Mouse (Mus musculus) kidney, embryonic 15.5 days (tissue): ENCODE measurements around the gene Kdm4a. TPM values are rescaled to one million over a fixed set of nuclear protein-coding genes. Genes with fewer than 3 reads are reported as not detected.

Experiments used
- ATAC-seq: fragments of 200-750 bp; cut with Nextera tagmentation; replicated peaks from 2 replicates; pipeline ENCODE4 v1.8.0; 2017; ENCODE audit warnings: moderate TSS enrichment; ENCODE audit not compliant: low FRiP score
- H3K27ac ChIP-seq: fragments of 300-500 bp; sonication (generic); 2 replicates; pipeline ENCODE4 v1.5.1; 2015; ENCODE audit warnings: mild to moderate bottlenecking, inconsistent platforms
- H3K27me3 ChIP-seq: fragments of 300-500 bp; sonication (generic); 2 replicates; pipeline ENCODE4 v1.6.1; 2015; ENCODE audit warnings: inconsistent platforms
- H3K36me3 ChIP-seq: fragments of 300-500 bp; sonication (generic); 2 replicates; pipeline ENCODE4 v1.6.1; 2015; ENCODE audit warnings: inconsistent platforms
- H3K4me1 ChIP-seq: fragments of 300-500 bp; sonication (generic); 2 replicates; pipeline ENCODE4 v1.6.1; 2015; ENCODE audit warnings: inconsistent platforms
- H3K4me2 ChIP-seq: fragments of 300-500 bp; sonication (generic); 2 replicates; pipeline ENCODE4 v1.6.1; 2015; ENCODE audit warnings: moderate library complexity, mild to moderate bottlenecking, inconsistent platforms
- H3K4me3 ChIP-seq: fragments of 300-500 bp; sonication (generic); replicated peaks from 2 replicates; pipeline ENCODE4 v1.5.1; 2015; ENCODE audit warnings: mild to moderate bottlenecking, inconsistent platforms
- H3K9ac ChIP-seq: fragments of 300-500 bp; sonication (generic); 2 replicates; pipeline ENCODE4 v1.6.1; 2015; ENCODE audit warnings: mild to moderate bottlenecking, inconsistent platforms
- H3K9me3 ChIP-seq: fragments of 300-500 bp; sonication (generic); replicated peaks from 2 replicates; pipeline ENCODE4 v1.6.1; 2016; ENCODE audit warnings: inconsistent platforms
- WGBS: fragments of 180-500 bp; shearing (Covaris S2); methylation state at CpG from one replicate; pipeline ENCODE4 v1.1.7; 2015; ENCODE audit warnings: mixed read lengths; 5-methylcytosine and 5-hydroxymethylcytosine counted together
- polyA plus RNA-seq: library from polyadenylated mRNA; unstranded; fragments of >200 nt; fragmentation: Nextera tagmentation; extraction: Ambion mirVana; gene quantifications from 2 replicates; pipeline ENCODE4 v1.2.1, GENCODE M21; 2015

The Kdm4a gene
- polyA plus RNA-seq, 1 experiment from 2014 or later, result 39.5 TPM

GRCm38 (mm10) chr4:118199093-118199492, 19.2 kb upstream of the Kdm4a start:
- Histone ChIP-seq H3K36me3 (no peaks in the 10 kb centered on the region), H3K9me3 (no peaks in the 10 kb centered on the region), H3K27me3 (no peaks in the 10 kb centered on the region), H3K27ac (no peak overlapping the region), H3K4me3 (no peak overlapping the region), H3K4me2 (no peak overlapping the region), H3K9ac (no peak overlapping the region), H3K4me1 (no peaks in the 10 kb centered on the region)
- ATAC-seq, result no peak
- 83% methylated on average over 2 of the region's 2 CpGs for WGBS

- Histone ChIP-seq H3K4me3 (no peak overlapping the region), H3K4me1 (no peaks in the 10 kb centered on the region), H3K27ac (no peak overlapping the region), H3K27me3 (no peaks in the 10 kb centered on the region), H3K9me3 (no peaks in the 10 kb centered on the region), H3K9ac (no peak overlapping the region), H3K4me2 (no peak overlapping the region), H3K36me3 (no peaks in the 10 kb centered on the region)
- 45% methylated on average over 3 of the region's 3 CpGs for WGBS
- no peak for ATAC-seq
These were observed 18.8 kb upstream of the Kdm4a start for GRCm38 (mm10) chr4:118198606-118199005.

GRCm38 (mm10) chr4:118196185-118196584, 16.3 kb upstream of the Kdm4a start:
- H3K27me3 ChIP-seq, result no peaks in the 10 kb centered on the region
- H3K4me2 ChIP-seq, result no peak overlapping the region
- no peak overlapping the region for H3K9ac ChIP-seq
- no peak overlapping the region for H3K4me3 ChIP-seq
- H3K4me1 ChIP-seq, result no peaks in the 10 kb centered on the region
- ATAC-seq, result no peak
- H3K27ac ChIP-seq, result no peak overlapping the region
- WGBS, result 88% methylated on average over 10 of the region's 10 CpGs
- H3K9me3 ChIP-seq, result no peaks in the 10 kb centered on the region
- H3K36me3 ChIP-seq, result no peaks in the 10 kb centered on the region

- Histone ChIP-seq H3K4me1 (peaks cover 12% of the 10 kb centered on the region), H3K36me3 (peaks cover 20% of the 10 kb centered on the region), H3K9me3 (no peaks in the 10 kb centered on the region), H3K4me3 (peak overlapping the region; percentile 79), H3K9ac (peak overlapping the region; percentile 51), H3K27ac (peak overlapping the region; percentile 95), H3K4me2 (peak overlapping the region; percentile 77), H3K27me3 (no peaks in the 10 kb centered on the region)
- no peak for ATAC-seq
- 12% methylated on average over 17 of the region's 17 CpGs for WGBS
These were observed 648 bp upstream of the Kdm4a start for GRCm38 (mm10) chr4:118180301-118181080.

- WGBS, result 1% methylated on average over 12 of the region's 12 CpGs
These were observed 834 bp downstream of the Kdm4a start for GRCm38 (mm10) chr4:118178952-118179466.

GRCm38 (mm10) chr4:118172461-118172860, 7.4 kb downstream of the Kdm4a start:
- WGBS, result 77% methylated on average over 12 of the region's 12 CpGs
- H3K4me3 ChIP-seq, result no peak overlapping the region
- H3K9me3 ChIP-seq, result no peaks in the 10 kb centered on the region
- no peak overlapping the region for H3K27ac ChIP-seq
- peaks cover 100% of the 10 kb centered on the region for H3K36me3 ChIP-seq
- no peak overlapping the region for H3K9ac ChIP-seq
- ATAC-seq, result no peak
- H3K4me2 ChIP-seq, result no peak overlapping the region
- H3K27me3 ChIP-seq, result no peaks in the 10 kb centered on the region
- H3K4me1 ChIP-seq, result no peaks in the 10 kb centered on the region

More at GRCm38 (mm10) chr4:118178952-118179466, 834 bp downstream of the Kdm4a start:
- peak overlapping the region; percentile 98 for H3K27ac ChIP-seq
- H3K36me3 ChIP-seq, result peaks cover 35% of the 10 kb centered on the region
- H3K9ac ChIP-seq, result peak overlapping the region; percentile 75
- H3K9me3 ChIP-seq, result no peaks in the 10 kb centered on the region
- H3K4me3 ChIP-seq, result peak overlapping the region; percentile 79
- no peak for ATAC-seq
- no peaks in the 10 kb centered on the region for H3K27me3 ChIP-seq
- peaks cover 12% of the 10 kb centered on the region for H3K4me1 ChIP-seq
- peak overlapping the region; percentile 56 for H3K4me2 ChIP-seq

- no peak for ATAC-seq
These were observed 8.8 kb downstream of the Kdm4a start for GRCm38 (mm10) chr4:118171006-118171405.

GRCm38 (mm10) chr4:118162123-118162522, 17.7 kb downstream of the Kdm4a start:
- Histone ChIP-seq H3K27me3 (no peaks in the 10 kb centered on the region), H3K27ac (no peak overlapping the region), H3K4me3 (no peak overlapping the region), H3K4me1 (no peaks in the 10 kb centered on the region), H3K9ac (no peak overlapping the region), H3K36me3 (peaks cover 95% of the 10 kb centered on the region), H3K4me2 (no peak overlapping the region), H3K9me3 (no peaks in the 10 kb centered on the region)
- no peak for ATAC-seq
- WGBS, result 93% methylated on average over 12 of the region's 12 CpGs

More at GRCm38 (mm10) chr4:118171006-118171405, 8.8 kb downstream of the Kdm4a start:
- Histone ChIP-seq H3K4me1 (no peaks in the 10 kb centered on the region), H3K4me2 (no peak overlapping the region), H3K9ac (no peak overlapping the region), H3K9me3 (no peaks in the 10 kb centered on the region), H3K27me3 (no peaks in the 10 kb centered on the region), H3K36me3 (peaks cover 100% of the 10 kb centered on the region), H3K4me3 (no peak overlapping the region), H3K27ac (no peak overlapping the region)
- 86% methylated on average over 9 of the region's 9 CpGs for WGBS

- Histone ChIP-seq H3K4me3 (no peak overlapping the region), H3K36me3 (peaks cover 97% of the 10 kb centered on the region), H3K27me3 (no peaks in the 10 kb centered on the region), H3K4me2 (no peak overlapping the region), H3K4me1 (no peaks in the 10 kb centered on the region), H3K9ac (no peak overlapping the region), H3K9me3 (no peaks in the 10 kb centered on the region), H3K27ac (no peak overlapping the region)
- 96% methylated on average over 3 of the region's 3 CpGs for WGBS
- ATAC-seq, result no peak
These were observed 22.2 kb downstream of the Kdm4a start for GRCm38 (mm10) chr4:118157666-118158065.

GRCm38 (mm10) chr4:118156559-118156958, 23.3 kb downstream of the Kdm4a start:
- Histone ChIP-seq H3K4me2 (no peak overlapping the region), H3K9ac (no peak overlapping the region), H3K9me3 (no peaks in the 10 kb centered on the region), H3K27ac (no peak overlapping the region), H3K36me3 (peaks cover 97% of the 10 kb centered on the region), H3K4me1 (no peaks in the 10 kb centered on the region), H3K27me3 (no peaks in the 10 kb centered on the region), H3K4me3 (no peak overlapping the region)
- ATAC-seq, result no peak
- WGBS, result 93% methylated on average over 15 of the region's 15 CpGs

- H3K9ac ChIP-seq, result no peak overlapping the region
- no peaks in the 10 kb centered on the region for H3K9me3 ChIP-seq
- H3K27me3 ChIP-seq, result no peaks in the 10 kb centered on the region
- H3K27ac ChIP-seq, result no peak overlapping the region
- 93% methylated on average over 5 of the region's 5 CpGs for WGBS
- no peak overlapping the region for H3K4me3 ChIP-seq
- no peak for ATAC-seq
- H3K4me1 ChIP-seq, result no peaks in the 10 kb centered on the region
- H3K36me3 ChIP-seq, result peaks cover 97% of the 10 kb centered on the region
- H3K4me2 ChIP-seq, result no peak overlapping the region
These were observed 25.0 kb downstream of the Kdm4a start for GRCm38 (mm10) chr4:118154889-118155288.

GRCm38 (mm10) chr4:118152020-118152785, 27.6 kb downstream of the Kdm4a start:
- Histone ChIP-seq H3K4me3 (no peak overlapping the region), H3K9me3 (no peaks in the 10 kb centered on the region), H3K27ac (no peak overlapping the region), H3K4me1 (no peaks in the 10 kb centered on the region), H3K36me3 (peaks cover 98% of the 10 kb centered on the region), H3K4me2 (no peak overlapping the region), H3K27me3 (no peaks in the 10 kb centered on the region), H3K9ac (no peak overlapping the region)
- WGBS, result 95% methylated on average over 17 of the region's 17 CpGs
- ATAC-seq, result no peak
